Mouse (Mus musculus) hindlimb bud, embryonic 11.5 days (tissue): ENCODE results near the gene Akap2.
A peak's percentile ranks its signal among the peaks of the same experiment; 100 is the strongest.

Experiments used
- DNase-seq: peaks from one replicate; pipeline ENCODE4 v3.0.0-alpha.2; 2012; ENCODE audit warnings: low read depth, low spot score; ENCODE audit errors: extremely low spot score

Akap2 gene

DNA sequence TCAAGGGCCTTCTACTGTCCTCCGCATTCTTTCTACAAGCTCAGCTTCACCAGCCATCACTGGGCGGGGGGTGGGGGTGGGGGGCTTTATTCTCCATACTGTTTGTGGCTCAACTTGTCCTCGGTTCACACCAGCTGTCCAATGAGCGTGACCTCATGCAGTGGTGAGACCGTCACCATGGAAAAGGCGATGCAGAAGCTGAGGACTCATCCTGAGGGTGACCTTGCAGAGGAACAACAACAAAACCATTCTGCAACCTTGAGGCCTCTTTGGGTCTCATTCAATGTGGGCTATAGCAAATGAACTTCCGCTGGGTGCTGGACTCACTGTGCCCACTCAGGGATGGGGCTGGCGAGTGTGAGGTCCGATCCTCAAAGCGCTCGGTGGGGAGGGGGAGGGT, 34.1 kb downstream of the Akap2 start:
- DNase-seq = no peak

DNA sequence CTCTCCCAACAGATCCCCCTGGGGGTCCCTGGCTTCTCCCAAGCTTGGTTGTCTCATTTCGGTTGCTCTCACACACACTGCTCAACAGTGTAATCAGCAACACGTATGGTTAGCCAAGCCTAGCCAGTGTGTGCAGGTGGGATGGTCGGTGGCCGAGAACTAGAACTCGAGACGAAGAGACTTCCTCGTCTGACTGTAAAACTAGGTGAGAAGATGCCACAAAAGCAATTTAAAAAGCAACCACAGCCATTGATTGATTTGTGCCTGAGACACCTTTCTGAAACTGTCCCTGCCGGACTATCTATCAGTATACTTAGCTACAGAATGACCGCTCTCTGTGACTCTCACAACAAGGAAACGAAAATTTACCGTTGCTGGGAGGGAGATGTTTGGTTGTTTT, 37.6 kb downstream of the Akap2 start:
- DNase-seq = no peak

DNA sequence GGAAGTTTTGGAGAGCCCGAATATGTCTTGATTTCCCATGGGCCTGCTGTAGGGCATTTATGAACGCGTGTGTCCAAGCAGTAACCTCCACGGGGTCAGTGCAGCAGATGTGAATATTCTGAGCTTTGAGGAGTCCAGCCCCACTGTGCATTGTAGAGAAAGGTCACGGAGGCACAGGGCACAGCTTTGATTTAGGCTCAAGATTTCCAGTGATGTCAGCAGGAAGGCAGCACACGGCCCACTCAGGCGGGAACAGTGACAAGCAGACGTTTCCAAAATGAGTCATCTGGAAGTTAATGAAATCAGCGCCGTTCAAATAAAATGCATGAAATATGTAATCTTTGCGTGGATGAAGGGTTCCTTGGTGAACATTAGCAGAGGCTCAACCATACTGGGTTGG, 40.5 kb downstream of the Akap2 start:
- DNase-seq = no peak

DNA sequence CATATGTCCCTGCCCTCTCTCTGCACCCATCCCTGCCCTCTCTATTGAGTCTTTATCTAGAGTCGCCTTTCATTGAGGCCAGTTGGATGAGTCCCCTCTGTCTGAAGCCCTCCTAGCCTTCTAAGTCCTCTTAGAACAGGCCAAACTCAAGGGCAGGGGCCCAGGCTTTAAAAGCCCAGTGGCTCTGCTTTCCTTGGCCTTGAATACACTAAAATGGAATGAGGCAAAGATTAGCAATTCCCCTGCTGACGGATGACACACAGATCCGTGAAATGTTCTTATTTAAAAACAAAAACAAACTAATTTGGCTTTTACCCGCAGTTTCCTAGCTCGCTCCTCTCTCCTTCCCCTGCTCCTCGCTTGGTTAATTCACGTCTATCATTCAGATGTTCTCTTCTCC, 45.0 kb downstream of the Akap2 start:
- no peak for DNase-seq

DNA sequence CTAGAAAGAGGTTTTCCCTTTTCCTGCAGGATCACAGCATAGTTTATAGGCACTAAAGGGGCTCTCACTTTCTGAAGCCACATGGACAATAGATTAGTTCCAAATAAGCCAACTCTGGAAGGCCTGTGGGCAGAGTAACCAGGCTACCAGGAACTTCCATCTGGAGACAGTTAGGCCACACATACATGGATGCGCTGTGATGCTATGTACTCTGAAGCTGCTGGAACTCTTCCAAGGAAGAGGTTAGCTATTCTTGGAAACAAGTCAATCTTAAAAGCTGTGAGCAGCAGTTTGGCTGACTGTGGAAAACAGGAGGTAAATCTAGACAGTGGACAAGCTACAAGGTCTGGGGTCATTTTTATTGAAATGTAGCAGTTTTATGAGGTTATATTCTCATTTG, 46.9 kb downstream of the Akap2 start:
- no peak for DNase-seq

DNA sequence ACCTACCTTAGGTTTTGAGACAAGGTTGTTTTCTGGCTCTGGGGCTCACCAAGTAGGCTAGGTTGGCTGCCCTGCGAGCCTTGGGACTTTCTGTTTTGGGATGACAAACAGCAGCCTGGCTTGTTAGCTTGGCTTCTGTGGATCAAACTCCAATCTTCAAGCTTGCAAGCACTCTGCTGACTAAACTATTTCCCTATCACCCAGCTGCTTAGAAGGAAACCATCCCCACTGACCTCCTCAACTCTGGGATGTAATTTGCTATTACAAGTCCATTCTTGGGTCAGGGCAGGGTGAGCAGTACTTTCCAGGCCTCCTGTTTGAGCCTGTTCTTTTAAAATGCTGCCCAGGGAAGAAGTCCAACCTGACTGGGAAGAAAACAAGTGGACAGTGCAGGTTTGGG, 47.5 kb downstream of the Akap2 start:
- no peak for DNase-seq

DNA sequence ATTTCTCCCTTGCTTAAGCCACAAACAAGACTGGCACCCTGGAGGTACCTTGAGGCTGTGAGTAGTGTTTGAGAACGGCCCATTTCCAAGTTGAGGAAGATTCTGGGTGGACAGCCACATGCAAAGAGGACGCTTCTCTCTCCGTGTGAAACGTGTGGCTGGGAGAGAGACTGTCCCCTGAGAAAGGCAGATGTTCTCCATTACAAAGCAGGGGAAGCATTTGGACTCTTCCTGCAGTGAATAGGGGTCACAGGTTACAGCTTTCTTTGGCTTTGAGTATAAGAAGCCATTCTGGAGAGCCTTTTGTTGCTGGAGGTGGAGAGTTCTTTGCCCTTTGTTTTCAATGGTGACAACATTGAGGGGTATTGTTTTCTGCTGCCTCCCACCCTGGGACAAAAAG, 48.3 kb downstream of the Akap2 start:
- DNase-seq = no peak

DNA sequence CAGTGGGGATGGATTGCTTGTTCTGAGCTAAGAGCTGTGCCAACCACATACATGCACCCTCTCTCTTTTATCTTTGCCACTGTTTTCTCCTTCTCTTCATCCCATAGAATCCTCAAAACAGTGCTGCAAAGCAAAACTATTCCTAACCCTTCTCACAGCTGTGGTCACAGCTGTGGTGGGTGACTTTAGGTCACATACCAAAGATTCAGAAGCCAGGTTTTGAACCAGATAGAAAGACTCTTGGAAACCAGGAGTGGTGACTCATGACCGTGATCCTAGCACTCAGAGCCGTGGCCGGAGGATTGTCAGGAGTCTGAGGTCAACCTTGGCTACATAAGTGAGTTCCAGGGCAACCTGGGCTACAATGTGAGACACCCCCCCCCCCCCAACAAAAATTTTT, 51.5 kb downstream of the Akap2 start:
- DNase-seq = no peak

DNA sequence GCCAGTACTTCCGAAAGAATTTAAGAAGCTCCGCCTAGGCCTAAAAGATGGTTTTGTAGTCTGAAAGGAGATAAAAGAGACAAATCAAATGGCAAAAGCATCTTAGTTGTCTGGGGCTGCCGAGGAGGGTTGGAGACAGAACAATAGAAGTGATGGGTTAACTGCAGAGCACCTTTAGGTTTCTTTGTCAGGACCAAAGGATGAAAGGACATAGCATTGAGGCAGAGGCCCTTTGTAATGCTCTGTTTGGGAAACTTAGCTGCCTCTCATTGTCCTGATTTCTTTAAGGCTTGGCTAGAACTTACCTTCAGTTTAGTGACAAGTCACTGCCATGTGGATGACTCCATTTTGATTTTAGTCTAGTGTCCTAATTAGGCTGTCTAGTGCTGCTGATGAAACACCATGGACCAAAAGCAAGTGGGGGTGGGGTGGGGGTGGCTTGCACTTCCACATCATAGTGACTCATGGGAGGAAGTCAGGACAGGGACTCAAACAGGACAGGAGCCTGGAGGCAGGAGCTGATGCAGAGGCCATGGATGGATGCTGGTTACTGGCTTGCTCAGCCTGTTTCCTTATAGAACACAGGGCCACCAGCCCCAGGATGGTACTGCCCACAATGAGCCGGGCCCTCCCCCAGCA, 52.8 kb downstream of the Akap2 start:
- no peak for DNase-seq

DNA sequence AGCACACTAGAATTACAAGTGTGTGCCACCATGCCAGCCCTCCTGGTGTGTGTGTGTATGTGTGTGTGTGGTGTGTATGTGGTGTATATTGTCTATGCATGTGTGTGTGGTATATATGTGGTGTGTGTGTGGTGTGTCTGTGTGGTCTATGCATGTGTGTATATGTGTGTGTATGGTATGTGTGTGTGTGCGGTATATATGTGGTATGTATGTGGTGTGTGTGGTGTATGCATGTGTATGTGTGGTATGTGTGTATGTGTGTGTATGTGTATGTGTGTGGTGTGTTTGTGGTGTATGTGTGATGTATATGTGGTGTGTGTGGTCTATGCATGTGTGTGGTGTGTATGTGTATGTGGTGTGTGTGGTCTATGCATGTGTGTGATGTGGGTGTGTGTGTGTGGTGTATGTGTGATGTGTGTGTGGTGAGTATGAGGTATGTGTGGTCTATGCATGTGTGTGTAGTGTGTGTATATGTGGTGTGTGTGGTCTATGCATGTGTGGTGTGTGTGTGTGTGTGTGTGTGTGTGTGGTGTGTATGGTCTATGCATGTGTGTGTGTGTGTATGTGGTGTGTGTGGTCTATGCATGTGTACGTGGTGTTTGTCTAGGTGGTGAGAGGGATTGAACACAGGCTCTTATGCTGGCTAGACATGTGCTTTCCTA, 54.2 kb downstream of the Akap2 start:
- no peak for DNase-seq

DNA sequence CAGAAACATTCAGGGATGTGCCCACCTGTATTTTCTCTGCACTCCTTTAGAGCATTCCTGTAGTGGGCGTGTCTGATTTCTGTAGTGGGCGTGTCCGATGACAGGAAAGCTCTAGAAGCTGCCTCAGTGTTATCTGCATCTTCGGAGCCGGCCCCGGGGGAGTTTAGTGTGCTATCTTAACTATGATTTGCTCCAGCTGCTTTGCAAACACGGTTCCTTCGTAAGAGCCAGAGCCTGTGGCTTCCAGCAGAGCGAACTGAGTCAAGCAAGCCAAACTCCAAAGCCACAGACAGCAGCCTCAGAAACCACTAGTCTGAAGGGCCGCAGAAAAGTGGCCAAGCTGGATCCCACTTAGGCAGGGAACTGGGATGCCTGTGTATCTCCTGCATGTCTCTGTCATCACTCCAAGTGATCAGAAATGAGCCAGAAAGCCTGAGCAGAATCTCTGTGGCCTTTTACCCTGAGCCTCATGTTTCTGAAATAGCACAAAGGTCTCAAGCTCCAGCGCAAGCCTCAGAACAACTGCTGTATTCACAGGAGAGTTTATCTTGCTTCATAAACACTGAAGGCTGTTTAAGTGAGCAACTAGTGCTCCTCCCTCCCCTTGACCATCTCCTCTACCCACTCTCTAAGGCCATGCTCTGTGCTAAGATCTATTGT, 55.5 kb downstream of the Akap2 start:
- DNase-seq = no peak

DNA sequence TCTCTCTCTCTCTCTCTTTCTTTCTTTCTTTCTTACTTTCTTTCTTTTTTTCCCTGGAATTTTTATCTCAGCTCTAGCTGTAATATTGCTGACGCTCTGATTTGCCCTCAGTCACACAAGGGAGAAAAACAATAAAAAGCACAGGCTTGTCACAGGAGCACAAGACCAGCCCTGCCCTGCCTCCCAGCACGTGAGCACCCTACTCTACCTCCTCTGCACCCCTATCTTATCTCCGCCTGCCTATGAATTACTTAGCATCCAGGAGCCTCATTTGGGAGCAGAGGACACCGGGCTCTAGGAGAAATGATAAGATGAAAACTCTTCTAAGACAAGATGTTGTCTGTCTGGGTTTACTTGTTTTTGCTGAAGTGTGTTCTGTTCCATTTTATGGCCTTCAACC, 57.1 kb downstream of the Akap2 start:
- DNase-seq = no peak

DNA sequence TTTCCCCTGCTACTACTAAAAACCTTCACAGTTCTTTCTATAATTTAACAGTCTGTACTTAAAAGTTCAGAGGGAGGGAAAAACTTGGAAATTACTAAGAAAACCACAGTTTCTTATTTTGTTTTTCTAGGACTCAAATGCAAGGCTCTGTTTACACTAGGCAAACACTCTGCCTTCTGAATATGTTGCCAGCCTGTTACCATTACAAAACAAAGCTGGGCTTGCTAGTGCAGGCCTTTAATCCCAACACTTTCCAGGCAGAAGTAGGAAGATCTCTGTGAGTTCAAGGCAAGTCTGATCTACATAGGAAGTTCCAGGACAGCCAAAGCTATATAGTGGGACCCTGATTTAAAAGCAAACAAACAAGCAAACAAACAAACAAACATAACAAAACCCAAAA, 58.1 kb downstream of the Akap2 start:
- no peak for DNase-seq

DNA sequence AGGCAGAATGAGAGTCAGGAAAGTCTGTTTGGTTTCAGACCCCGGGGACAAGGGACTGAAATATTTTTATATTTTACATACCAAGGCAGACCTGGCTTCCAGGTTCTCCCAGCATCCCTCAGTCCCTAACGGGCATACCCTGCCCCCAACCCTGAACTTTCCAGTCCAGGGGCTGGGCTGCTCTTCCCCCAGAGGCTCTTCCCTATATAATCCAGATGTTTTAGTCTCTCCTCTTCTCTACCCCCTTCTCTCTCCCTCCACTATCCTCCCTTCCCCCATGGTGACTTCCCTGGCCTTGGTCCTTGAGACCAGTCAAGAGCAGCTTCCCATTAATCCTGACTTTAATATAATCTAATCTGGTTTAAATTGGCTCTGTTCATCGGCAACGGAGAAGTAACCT, 62.9 kb downstream of the Akap2 start:
- no peak for DNase-seq

DNA sequence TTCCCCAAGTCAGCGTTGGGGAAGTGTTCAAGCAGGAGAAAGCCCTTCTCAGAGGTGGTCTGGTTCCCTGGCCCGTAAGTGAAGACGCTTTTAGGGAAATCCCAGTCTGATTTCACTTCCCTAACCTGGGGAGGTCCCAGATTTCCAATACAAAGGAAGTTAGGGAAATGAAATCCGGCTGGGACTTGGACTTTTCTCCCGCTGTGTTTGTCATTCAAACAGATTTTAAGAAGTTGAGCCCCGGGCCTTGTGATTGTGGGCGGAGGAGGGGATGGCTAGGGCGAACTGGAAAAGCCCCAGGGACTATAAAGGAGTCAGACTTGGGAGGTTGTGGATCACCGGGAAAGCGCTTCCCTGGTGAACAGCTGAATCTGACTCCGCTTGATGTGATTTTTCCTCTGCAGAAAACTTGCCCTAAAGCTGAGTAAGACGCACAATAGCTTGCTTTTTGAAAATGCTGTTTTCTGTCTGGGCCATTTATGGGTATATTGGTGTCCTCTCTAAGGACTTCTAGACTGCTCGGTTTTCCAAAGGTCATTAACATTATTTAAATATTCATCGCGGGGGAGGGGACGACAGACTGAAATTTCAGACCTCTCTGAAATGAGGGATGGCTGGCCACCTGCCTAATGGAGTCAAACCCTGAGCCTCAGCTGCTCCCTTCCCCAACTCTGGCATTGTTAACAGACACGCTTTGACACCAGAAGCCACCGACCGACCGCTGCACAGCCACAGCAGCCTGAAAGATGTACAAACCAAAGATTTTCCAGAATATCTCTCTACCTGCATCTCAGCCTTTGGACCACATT, 63.6 kb downstream of the Akap2 start:
- DNase-seq = peak; percentile 24

DNA sequence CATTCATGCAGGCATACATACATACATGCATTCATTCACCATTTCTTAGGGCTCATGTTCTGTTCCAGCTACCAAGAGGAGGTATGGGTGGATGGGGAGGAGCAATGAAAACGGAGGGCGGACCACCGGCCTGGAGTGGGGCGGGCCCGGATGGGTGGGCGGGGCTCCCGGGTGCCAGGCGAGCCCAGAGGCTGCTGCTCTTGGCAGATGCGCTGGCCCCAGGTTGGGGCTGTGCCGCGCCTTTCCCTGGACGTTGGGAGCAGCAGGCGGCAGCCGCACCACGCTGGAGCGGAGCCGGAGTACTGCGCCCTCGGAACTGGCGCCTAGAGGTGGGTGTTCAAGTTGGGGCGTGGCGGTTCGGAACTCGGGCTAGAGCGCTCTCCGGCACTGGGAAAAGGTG, 64.5 kb downstream of the Akap2 start:
- no peak for DNase-seq

DNA sequence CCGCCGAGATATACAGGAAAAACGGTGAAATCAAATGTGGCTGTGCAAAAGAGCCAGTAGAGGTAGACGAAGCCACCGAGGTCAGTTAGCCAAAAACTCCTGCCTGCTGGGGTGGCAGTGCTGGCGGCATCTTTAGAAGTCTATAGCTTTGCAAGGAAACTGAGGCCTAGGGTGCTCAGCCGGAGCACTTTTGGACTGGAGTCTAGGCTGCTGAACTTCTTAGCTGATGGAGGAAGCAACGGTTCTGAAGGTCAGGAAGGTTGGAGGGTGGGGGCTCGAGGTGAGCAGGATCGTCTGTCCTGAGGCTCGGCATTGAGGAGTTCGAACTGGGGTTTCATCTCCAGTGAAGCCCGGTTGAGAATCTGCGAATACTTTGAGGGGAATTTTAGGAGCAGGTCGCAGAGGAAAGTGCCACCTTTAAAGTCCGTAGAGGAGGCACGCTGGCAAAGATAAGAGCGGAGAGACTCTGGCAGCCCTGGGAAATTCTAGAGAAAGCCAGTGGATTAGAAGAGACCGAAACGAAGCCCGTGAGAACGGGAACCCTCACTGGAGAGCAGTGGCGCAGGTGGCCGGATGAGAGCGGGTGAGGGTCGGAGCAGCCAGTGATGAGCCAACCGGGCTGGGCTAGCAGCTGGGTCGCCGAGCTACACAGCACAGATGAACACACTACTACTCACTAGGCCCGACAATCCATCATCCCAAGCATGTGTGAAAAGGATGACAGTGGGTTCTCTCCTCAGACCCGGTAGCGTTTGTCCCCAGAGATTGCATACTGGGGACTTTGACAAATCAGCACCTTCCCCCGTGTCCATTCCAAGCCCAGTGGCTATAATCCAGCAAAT, 65.3 kb downstream of the Akap2 start:
- DNase-seq = no peak

DNA sequence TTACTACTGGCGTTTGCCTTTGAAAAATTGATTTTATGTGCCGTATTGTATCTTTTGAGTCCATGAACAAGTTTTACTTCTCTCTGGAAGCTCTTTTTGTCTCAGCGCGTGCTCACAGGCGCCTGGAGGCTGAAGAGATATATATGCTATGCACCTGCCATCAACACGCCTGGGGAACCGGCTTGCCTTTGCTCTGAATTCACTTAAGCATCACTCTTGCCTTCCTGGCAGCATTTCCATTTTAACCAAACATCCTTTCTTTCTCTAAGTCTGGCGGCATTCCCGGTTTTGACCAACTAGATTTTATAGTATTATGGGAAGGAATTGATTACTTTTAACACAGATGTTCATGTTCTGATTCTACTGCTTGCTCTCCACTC, 65.9 kb downstream of the Akap2 start:
- DNase-seq = no peak

DNA sequence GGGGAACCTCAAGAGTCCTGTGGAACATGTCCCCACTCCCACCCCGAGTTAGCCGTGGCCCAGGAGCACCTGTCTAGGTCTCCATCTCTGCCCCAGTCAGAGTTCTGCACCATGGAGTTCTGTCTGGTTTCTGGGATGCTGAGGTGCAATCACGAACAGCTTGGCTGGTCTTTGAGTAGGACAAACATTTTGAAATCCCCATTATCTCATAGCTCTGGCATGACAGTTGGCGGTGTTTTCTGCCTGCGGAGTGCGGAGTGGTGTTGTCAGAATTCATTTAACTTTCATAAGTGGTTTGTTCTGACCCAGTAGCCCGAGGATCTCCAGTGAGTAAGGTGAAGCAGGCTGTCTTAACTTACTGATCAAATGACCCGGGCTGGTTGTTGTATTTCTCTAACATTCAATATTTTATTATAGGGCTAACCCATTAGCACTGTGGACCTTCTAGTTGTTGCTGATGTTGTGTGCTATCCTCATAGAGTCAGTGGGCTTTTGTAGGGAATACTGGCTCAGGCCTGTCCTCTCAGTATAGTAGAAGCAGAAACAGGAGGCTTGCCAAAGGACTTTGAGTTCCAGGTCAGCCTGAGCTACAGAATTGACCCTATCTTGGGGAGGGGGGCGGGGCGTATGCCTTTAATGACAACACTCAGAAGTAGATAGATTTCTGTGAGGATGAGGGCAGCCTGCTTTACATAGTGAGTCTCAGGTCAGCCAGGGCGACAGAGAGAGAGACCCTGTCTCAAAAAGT, 66.6 kb downstream of the Akap2 start:
- DNase-seq = no peak

DNA sequence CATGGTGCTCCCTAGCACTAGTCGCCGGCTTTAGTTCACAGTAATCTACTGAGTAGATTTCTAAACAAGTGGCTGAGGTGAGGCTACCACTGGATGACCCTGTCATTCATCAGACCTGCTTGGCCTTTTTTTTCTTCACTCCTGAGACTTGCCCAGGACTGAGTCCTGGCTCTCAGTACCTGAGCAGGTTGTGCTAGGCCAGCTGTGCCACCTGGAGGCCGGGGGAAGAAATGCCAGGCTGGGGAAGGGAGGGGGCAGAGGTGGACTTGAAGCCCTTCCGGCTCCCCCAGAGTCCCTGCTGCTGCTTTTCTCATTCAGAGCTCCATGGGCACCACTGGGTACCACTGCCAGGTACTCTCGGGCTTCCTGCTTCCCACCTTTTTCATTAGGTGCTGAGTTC, 71.3 kb downstream of the Akap2 start:
- DNase-seq = no peak
